Mouse (Mus musculus) cerebellum, adult 2 months (tissue): ENCODE measurements at regions not wholly inside any gene's neighbourhood (a gene's known extent, or its start where the extent isn't known, plus 50 kb on each side); places are given as distances from the start of the nearest gene placed in this dataset.
A peak's percentile ranks its signal among the peaks of the same experiment; 100 is the strongest.

Source experiments
- DNase-seq, 2 experiments: peaks; one replicate each; pipeline ENCODE4 v3.0.0; 2021
- H3K27ac ChIP-seq: fragments of 200-500 bp; 2 replicates; pipeline ENCODE4 v1.5.1; 2012; ENCODE audit warnings: low read length, control low read depth, inconsistent platforms; ENCODE audit not compliant: insufficient read depth
- H3K27me3 ChIP-seq: fragments of 200-500 bp; 2 replicates; pipeline ENCODE4 v1.6.1; 2012; ENCODE audit warnings: inconsistent platforms, mild to moderate bottlenecking, low read length, moderate library complexity; ENCODE audit not compliant: control insufficient read depth, insufficient read depth
- H3K4me1 ChIP-seq: fragments of 200-500 bp; 2 replicates; pipeline ENCODE4 v1.6.1; 2011; ENCODE audit warnings: low read length; ENCODE audit not compliant: control insufficient read depth, insufficient read depth
- H3K4me3 ChIP-seq: fragments of 200-500 bp; replicated peaks from 2 replicates; pipeline ENCODE3; 2011; ENCODE audit warnings: mild to moderate bottlenecking, low read depth, low read length, control low read depth; ENCODE audit not compliant: insufficient read depth
- CTCF ChIP-seq: fragments of 200-500 bp; IDR thresholded peaks from 2 replicates; pipeline ENCODE4 v1.5.1; 2011; ENCODE audit warnings: low read depth, mild to moderate bottlenecking, control low read depth, low read length, moderate library complexity, borderline replicate concordance; ENCODE audit not compliant: insufficient read depth
- POLR2A ChIP-seq: fragments of 200-500 bp; IDR thresholded peaks from 2 replicates; pipeline ENCODE4 v1.6.1; 2011; ENCODE audit warnings: low read length, control low read depth, borderline replicate concordance; ENCODE audit not compliant: insufficient read depth
- WGBS: fragments of 180-500 bp; shearing (Covaris S2); methylation state at CpG from one replicate; pipeline ENCODE4 v1.1.7; 2018; 5-methylcytosine and 5-hydroxymethylcytosine counted together

- TF ChIP-seq CTCF (no peak), POLR2A (no peak)
- Histone ChIP-seq H3K27me3 (no peaks in the 10 kb centered on the region), H3K4me1 (no peaks in the 10 kb centered on the region), H3K27ac (no peak overlapping the region), H3K4me3 (no peak overlapping the region)
- DNase-seq, result no peak
- 31% methylated on average over 5 of the region's 5 CpGs for WGBS
Measured at GRCm38 (mm10) chr17:79454526-79454925, 99.6 kb upstream of the Cdc42ep3 start.

GRCm38 (mm10) chr17:79455229-79455628 is 100.3 kb upstream of the Cdc42ep3 start:
- Histone ChIP-seq H3K27me3 (no peaks in the 10 kb centered on the region), H3K4me3 (no peak overlapping the region), H3K4me1 (no peaks in the 10 kb centered on the region), H3K27ac (no peak overlapping the region)
- no peak for DNase-seq
- no peak for TF ChIP-seq POLR2A
- no peak for TF ChIP-seq CTCF
- 80% methylated on average over 7 of the region's 7 CpGs for WGBS

- WGBS, result 46% methylated on average over 5 of the region's 5 CpGs
- Histone ChIP-seq H3K27me3 (no peaks in the 10 kb centered on the region), H3K27ac (no peak overlapping the region), H3K4me1 (no peaks in the 10 kb centered on the region), H3K4me3 (no peak overlapping the region)
- DNase-seq, result no peak
- TF ChIP-seq POLR2A (no peak), CTCF (no peak)
Measured at GRCm38 (mm10) chr17:79457636-79458035, 102.7 kb upstream of the Cdc42ep3 start.

GRCm38 (mm10) chr17:79461681-79462091 is 106.8 kb upstream of the Cdc42ep3 start:
- TF ChIP-seq CTCF (no peak), POLR2A (no peak)
- Histone ChIP-seq H3K27ac (no peak overlapping the region), H3K27me3 (no peaks in the 10 kb centered on the region), H3K4me3 (no peak overlapping the region), H3K4me1 (no peaks in the 10 kb centered on the region)
- 32% methylated on average over 3 of the region's 3 CpGs for WGBS
- no peak for DNase-seq

GRCm38 (mm10) chr17:79463074-79463694 is 108.3 kb upstream of the Cdc42ep3 start:
- Histone ChIP-seq H3K4me3 (no peak overlapping the region), H3K27ac (no peak overlapping the region), H3K4me1 (no peaks in the 10 kb centered on the region), H3K27me3 (no peaks in the 10 kb centered on the region)
- TF ChIP-seq POLR2A, result no peak
- TF ChIP-seq CTCF, result no peak
- DNase-seq, result no peak
- WGBS, result 88% methylated on average over 10 of the region's 10 CpGs

- WGBS, result 96% methylated on average over 9 of the region's 9 CpGs
- Histone ChIP-seq H3K27me3 (no peaks in the 10 kb centered on the region), H3K4me3 (no peak overlapping the region), H3K4me1 (no peaks in the 10 kb centered on the region), H3K27ac (no peak overlapping the region)
- TF ChIP-seq POLR2A (no peak), CTCF (no peak)
- DNase-seq, result no peak
Measured at GRCm38 (mm10) chr17:79465666-79466065, 110.8 kb upstream of the Cdc42ep3 start.

- H3K27ac ChIP-seq, result no peak overlapping the region
- no peaks in the 10 kb centered on the region for H3K4me1 ChIP-seq
- no peak overlapping the region for H3K4me3 ChIP-seq
- no peaks in the 10 kb centered on the region for H3K27me3 ChIP-seq
- TF ChIP-seq POLR2A (no peak), CTCF (no peak)
- no peak for DNase-seq
- 33% methylated on average over 2 of the region's 2 CpGs for WGBS
Measured at GRCm38 (mm10) chr17:79471639-79472038, 116.7 kb upstream of the Cdc42ep3 start.

- H3K4me1 ChIP-seq, result no peaks in the 10 kb centered on the region
- WGBS, result 6% methylated on average over 10 of the region's 10 CpGs
Measured at GRCm38 (mm10) chr17:79472106-79472995, 117.5 kb upstream of the Cdc42ep3 start.

More at GRCm38 (mm10) chr17:79472106-79472995, 117.5 kb upstream of the Cdc42ep3 start:
- Histone ChIP-seq H3K4me3 (no peak overlapping the region), H3K27ac (no peak overlapping the region), H3K27me3 (no peaks in the 10 kb centered on the region)
- TF ChIP-seq POLR2A (no peak), CTCF (no peak)
- peak in 1 of 2 experiments; percentile 3 for DNase-seq
